Mouse (Mus musculus) megakaryocyte, adult 5-6 weeks (primary cell): ENCODE data around the gene Map2k6. TPM values are rescaled to one million over a fixed set of nuclear protein-coding genes. Genes with fewer than 3 reads are reported as not detected.

ENCODE experiments used
- ATAC-seq: 2 replicates; pipeline ENCODE4 v1.8.0; 2016; ENCODE audit warnings: mild to moderate bottlenecking, inconsistent platforms; ENCODE audit not compliant: poor library complexity, severe bottlenecking
- total RNA-seq, 2 experiments: library from RNA; stranded (forward) in 1 of 2; stranded (reverse) in 1 of 2; fragments of 153-499, 151-499 nt in 1 of 2; fragments of 221-1000, 200-1000 nt in 1 of 2; gene quantifications; 2 replicates each; pipeline versions ENCODE4 v1.2.3 to v1.2.4; 2015 to 2017

Gene Map2k6
- total RNA-seq, 2 experiments from 2014 or later, result 10.3 to 16.0 TPM

GRCm38 (mm10) chr11:110402671-110403070 lies 3.7 kb downstream of the Map2k6 start:
- ATAC-seq, result no peak

- ATAC-seq, result peak; percentile 55
These were observed 4.7 kb downstream of the Map2k6 start for GRCm38 (mm10) chr11:110403602-110404001.

GRCm38 (mm10) chr11:110405607-110406006 lies 6.7 kb downstream of the Map2k6 start:
- no peak for ATAC-seq

GRCm38 (mm10) chr11:110409131-110409530 lies 10.2 kb downstream of the Map2k6 start:
- ATAC-seq, result no peak

- ATAC-seq, result peak; percentile 83
These were observed 10.9 kb downstream of the Map2k6 start for GRCm38 (mm10) chr11:110409776-110410175.

GRCm38 (mm10) chr11:110411596-110411995 lies 12.7 kb downstream of the Map2k6 start:
- ATAC-seq, result no peak

GRCm38 (mm10) chr11:110414263-110414662 lies 15.3 kb downstream of the Map2k6 start:
- no peak for ATAC-seq

- no peak for ATAC-seq
These were observed 17.8 kb downstream of the Map2k6 start for GRCm38 (mm10) chr11:110416691-110417090.

- peak; percentile 34; the same call in 1 of the 2 replicates for ATAC-seq
These were observed 21.5 kb downstream of the Map2k6 start for GRCm38 (mm10) chr11:110420463-110420862.

GRCm38 (mm10) chr11:110426572-110427145 lies 27.7 kb downstream of the Map2k6 start:
- ATAC-seq, result peak; percentile 73

- ATAC-seq, result peak; percentile 92
These were observed 28.2 kb downstream of the Map2k6 start for GRCm38 (mm10) chr11:110427159-110427561.

- no peak for ATAC-seq
These were observed 30.1 kb downstream of the Map2k6 start for GRCm38 (mm10) chr11:110428999-110429398.

- no peak for ATAC-seq
These were observed 31.0 kb downstream of the Map2k6 start for GRCm38 (mm10) chr11:110429837-110430418.

GRCm38 (mm10) chr11:110435839-110436556 lies 37.1 kb downstream of the Map2k6 start:
- no peak; the same call in 1 of the 2 replicates for ATAC-seq

GRCm38 (mm10) chr11:110436998-110437397 lies 38.1 kb downstream of the Map2k6 start:
- no peak for ATAC-seq

GRCm38 (mm10) chr11:110438135-110438534 lies 39.2 kb downstream of the Map2k6 start:
- ATAC-seq, result peak; percentile 28; the same call in 1 of the 2 replicates

GRCm38 (mm10) chr11:110438700-110439296 lies 39.9 kb downstream of the Map2k6 start:
- ATAC-seq, result no peak

GRCm38 (mm10) chr11:110439354-110439753 lies 40.4 kb downstream of the Map2k6 start:
- ATAC-seq, result no peak

GRCm38 (mm10) chr11:110444576-110444975 lies 45.7 kb downstream of the Map2k6 start:
- ATAC-seq, result no peak

GRCm38 (mm10) chr11:110448131-110448725 lies 49.3 kb downstream of the Map2k6 start:
- peak; percentile 90 for ATAC-seq

GRCm38 (mm10) chr11:110448726-110449161 lies 49.8 kb downstream of the Map2k6 start:
- ATAC-seq, result peak; percentile 64
